In genomic region chr16:12753181-12753580, GRCm38 (mm10) we compare ENCODE assay signal across 14 mouse cellular contexts.
"Had no signal": no experiment of that assay in that cellular context is flagged by ENCODE, and none has a peak within 500 bp of the region (broad histone marks: within the 10 kb centered on the region; RNA-seq: fewer than 3 reads in every experiment).

No protein-coding gene starts in this region.

- H3K4me2 ChIP-seq: liver, embryonic 13.5 days; midbrain, embryonic 12.5 days; midbrain, embryonic 15.5 days; neural tube, embryonic 12.5 days; neural tube, embryonic 15.5 days; stomach, embryonic 15.5 days had no signal

- H3K36me3 ChIP-seq: liver, embryonic 13.5 days; midbrain, embryonic 12.5 days; midbrain, embryonic 15.5 days; neural tube, embryonic 12.5 days; neural tube, embryonic 15.5 days; stomach, embryonic 15.5 days had no signal

- H3K9ac ChIP-seq: liver, embryonic 13.5 days; midbrain, embryonic 12.5 days; midbrain, embryonic 15.5 days; neural tube, embryonic 12.5 days; neural tube, embryonic 15.5 days; stomach, embryonic 15.5 days had no signal

- ATAC-seq: midbrain, embryonic 15.5 days had no signal

- H3K27ac ChIP-seq: left cerebral cortex, adult 2 months; liver, embryonic 13.5 days; macrophage; midbrain, embryonic 12.5 days; midbrain, embryonic 15.5 days; neural tube, embryonic 12.5 days; neural tube, embryonic 15.5 days; stomach, embryonic 15.5 days had no signal

- H3K27me3 ChIP-seq: liver, embryonic 13.5 days; midbrain, embryonic 12.5 days; midbrain, embryonic 15.5 days; neural tube, embryonic 12.5 days; neural tube, embryonic 15.5 days; stomach, embryonic 15.5 days had no signal

- H3K4me3 ChIP-seq: left cerebral cortex, adult 2 months; liver, embryonic 13.5 days; midbrain, embryonic 12.5 days; midbrain, embryonic 15.5 days; neural tube, embryonic 12.5 days; neural tube, embryonic 15.5 days; stomach, embryonic 15.5 days had no signal

- H3K4me1 ChIP-seq: liver, embryonic 13.5 days; midbrain, embryonic 12.5 days; midbrain, embryonic 15.5 days; neural tube, embryonic 12.5 days; neural tube, embryonic 15.5 days; stomach, embryonic 15.5 days had no signal

- H3K9me3 ChIP-seq: liver, embryonic 13.5 days; midbrain, embryonic 12.5 days; midbrain, embryonic 15.5 days; neural tube, embryonic 12.5 days; neural tube, embryonic 15.5 days; stomach, embryonic 15.5 days had no signal

- DNase-seq: layer of hippocampus, postnatal 36 days; liver, embryonic 13.5 days; lung, adult 2 months; retina, postnatal 1 day; right cerebral cortex, postnatal 25 days; spleen, adult 18-20 months; thymus, postnatal 25 days had no signal
